Mouse (Mus musculus) kidney, postnatal 0 days (tissue): ENCODE measurements around the gene Ankrd34b. TPM values are rescaled to one million over a fixed set of nuclear protein-coding genes. Genes with fewer than 3 reads are reported as not detected.

Experiments used
- ATAC-seq: fragments of 200-750 bp; cut with Nextera tagmentation; replicated peaks from 2 replicates; pipeline ENCODE4 v1.8.0; 2017; ENCODE audit warnings: low read depth, moderate number of reproducible peaks, moderate TSS enrichment, moderate library complexity; ENCODE audit not compliant: low FRiP score
- DNase-seq: peaks from one replicate; pipeline ENCODE4 v3.0.0-alpha.2; 2016; ENCODE audit warnings: low spot score
- H3K27ac ChIP-seq: fragments of 300-500 bp; sonication (generic); 2 replicates; pipeline ENCODE4 v1.5.1; 2014; ENCODE audit warnings: mild to moderate bottlenecking
- H3K27me3 ChIP-seq: fragments of 300-500 bp; sonication (generic); 2 replicates; pipeline ENCODE4 v1.6.1; 2014; ENCODE audit warnings: low read length, mixed read lengths; ENCODE audit not compliant: insufficient read depth
- H3K36me3 ChIP-seq: fragments of 300-500 bp; sonication (generic); 2 replicates; pipeline ENCODE4 v1.6.1; 2014; ENCODE audit warnings: low read length, mixed read lengths; ENCODE audit not compliant: insufficient read depth
- H3K4me1 ChIP-seq: fragments of 300-500 bp; sonication (generic); replicated peaks from 2 replicates; pipeline ENCODE4 v1.6.1; 2014; ENCODE audit warnings: antibody characterized with exemption, low read length, mixed read lengths; ENCODE audit not compliant: insufficient read depth
- H3K4me2 ChIP-seq: fragments of 300-500 bp; sonication (generic); 2 replicates; pipeline ENCODE4 v1.6.1; 2014; ENCODE audit warnings: mild to moderate bottlenecking, low read length, moderate library complexity, mixed read lengths
- H3K4me3 ChIP-seq: fragments of 300-500 bp; sonication (generic); replicated peaks from 2 replicates; pipeline ENCODE4 v1.5.1; 2014; ENCODE audit warnings: low read depth, low read length
- H3K9ac ChIP-seq: fragments of 300-500 bp; sonication (generic); 2 replicates; pipeline ENCODE4 v1.6.1; 2014; ENCODE audit warnings: low read depth, low read length
- H3K9me3 ChIP-seq: fragments of 300-500 bp; sonication (generic); replicated peaks from 2 replicates; pipeline ENCODE4 v1.6.1; 2016; ENCODE audit warnings: low read length, inconsistent platforms, mixed read lengths
- CTCF ChIP-seq: IDR thresholded peaks from 2 replicates; pipeline ENCODE4 v1.5.1; 2016; ENCODE audit warnings: antibody characterized with exemption, low read depth, mild to moderate bottlenecking, moderate library complexity
- WGBS: fragments of 180-500 bp; shearing (Covaris S2); extraction: QIAGEN DNeasy Blood & Tissue Kit; methylation state at CpG from one replicate; pipeline ENCODE4 v1.1.7; 2014; 5-methylcytosine and 5-hydroxymethylcytosine counted together
- polyA plus RNA-seq: library from polyadenylated mRNA; unstranded; fragments of >200 nt; fragmentation: Nextera tagmentation; extraction: Ambion mirVana; gene quantifications from 2 replicates; pipeline ENCODE4 v1.2.1, GENCODE M21; 2015

Ankrd34b gene
- polyA plus RNA-seq, 1 experiment from 2014 or later, result 0.39 TPM

DNA sequence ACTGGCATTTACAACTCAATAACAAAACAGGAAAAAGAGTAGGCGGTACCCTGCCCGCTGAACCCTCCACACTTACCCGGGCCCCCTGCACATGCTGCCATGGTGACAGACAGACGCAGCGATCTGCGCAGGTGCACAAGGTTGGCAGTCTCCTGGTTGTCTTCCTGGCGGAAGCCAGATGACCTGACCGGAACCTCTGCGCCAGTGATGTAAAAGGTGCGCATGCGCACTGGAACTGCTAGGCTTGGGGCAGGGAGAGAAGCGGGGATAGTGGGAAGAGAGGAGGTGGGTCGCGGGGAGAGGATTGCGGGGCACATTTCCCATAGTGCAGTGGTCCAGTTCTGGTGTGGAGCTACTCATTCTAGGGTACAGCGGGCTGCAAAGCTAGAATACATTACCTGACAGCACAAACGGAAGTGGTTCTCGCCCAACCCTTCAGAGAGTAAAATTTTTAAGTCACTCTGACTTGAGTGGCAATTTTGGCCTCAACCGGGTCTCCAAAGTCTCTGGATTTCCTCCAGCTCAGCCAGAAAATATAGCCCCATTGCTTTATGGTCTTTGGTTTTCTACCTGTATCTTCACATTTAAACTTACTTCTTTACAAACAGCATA lies 58.3 kb downstream of the Ankrd34b start, which contains the start of gene Fam151b:
TSS of gene Fam151b (minus strand) at position 164 of the 612 bp plus-strand sequence.
- Histone ChIP-seq H3K9ac (peak within 1 kb of the TSS; percentile 43), H3K4me1 (no peaks in the 10 kb centered on the region), H3K4me2 (peak within 1 kb of the TSS; percentile 63), H3K36me3 (no peaks in the 10 kb centered on the region), H3K4me3 (peak within 1 kb of the TSS; percentile 43), H3K27me3 (no peaks in the 10 kb centered on the region), H3K27ac (peak within 1 kb of the TSS; percentile 79; the same call in 1 of the 2 replicates), H3K9me3 (no peaks in the 10 kb centered on the region)
- peak; percentile 100 for ATAC-seq
- peak; percentile 97 for DNase-seq
- 6% methylated on average over 19 of the region's 19 CpGs for WGBS
- no peak for TF ChIP-seq CTCF

DNA sequence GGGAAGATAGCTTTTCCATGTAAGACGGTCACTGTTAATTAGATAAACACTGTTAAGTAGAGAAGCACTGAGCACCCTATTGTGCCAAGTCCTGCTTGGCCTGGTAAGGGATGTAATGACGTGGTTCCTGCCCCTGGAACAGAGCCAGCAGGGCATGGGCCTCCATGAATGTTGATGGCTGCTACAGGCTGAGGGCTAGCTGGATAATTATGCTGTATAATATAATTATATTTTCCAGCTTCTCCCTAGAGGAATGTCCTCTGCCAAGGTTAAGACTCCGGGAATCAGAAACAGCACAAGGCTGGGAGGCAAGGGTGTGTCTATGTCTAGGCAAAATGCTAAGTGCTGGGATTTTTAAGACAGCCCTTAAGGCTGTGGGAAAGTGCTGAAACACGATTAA lies 65.1 kb downstream of the Ankrd34b start:
- Histone ChIP-seq H3K4me2 (no peak overlapping the region), H3K27ac (no peak overlapping the region), H3K4me1 (no peaks in the 10 kb centered on the region), H3K4me3 (no peak overlapping the region), H3K36me3 (peaks cover 11% of the 10 kb centered on the region; the same call in 1 of the 2 replicates), H3K9ac (no peak overlapping the region), H3K9me3 (no peaks in the 10 kb centered on the region), H3K27me3 (no peaks in the 10 kb centered on the region)
- DNase-seq (no peak), ATAC-seq (no peak)
- no peak for TF ChIP-seq CTCF
- 71% methylated on average over 4 of the region's 4 CpGs for WGBS

Other genes starting within 250 kb of the Ankrd34b start
- 0.41 and 0.66 TPM in 2 replicates for gene Gm20379, start 119.9 kb upstream of the Ankrd34b start, polyA plus RNA-seq
- gene Dhfr, start 71.2 kb upstream of the Ankrd34b start, polyA plus RNA-seq, result 16.5 and 17.9 TPM in 2 replicates
- gene Msh3, start 70.9 kb upstream of the Ankrd34b start, polyA plus RNA-seq, result 22.3 and 23.5 TPM in 2 replicates
- gene Fam151b, start 58.1 kb downstream of the Ankrd34b start, polyA plus RNA-seq, result 0.22 and 0.34 TPM in 2 replicates
- gene Zfyve16, start 105.0 kb downstream of the Ankrd34b start, polyA plus RNA-seq, result 9.2 and 10.1 TPM in 2 replicates
- gene Spz1, start 150.3 kb downstream of the Ankrd34b start, polyA plus RNA-seq, result not detected in 2 replicates
- 14.3 and 14.8 TPM in 2 replicates for gene Serinc5, start 185.2 kb downstream of the Ankrd34b start, polyA plus RNA-seq